Mouse (Mus musculus) heart, adult 9 months (tissue): ENCODE measurements around the gene Pbx2.
A peak's percentile ranks its signal among the peaks of the same experiment; 100 is the strongest.
"Not testable (repeated sequence)": the region's sequence is repeated elsewhere in the genome, so short reads cannot be mapped to it uniquely, and the experiment has no call there.

Experiments
- DNase-seq, 2 experiments: peaks; one replicate each; pipeline ENCODE4 v3.0.0; 2022; ENCODE audit warnings: low spot score in 2 of 2

Gene Pbx2

GRCm38 (mm10) chr17:34591029-34591993, at the start of gene Pbx2:
Pbx2 (plus strand) TSS chr17:34591266.
- DNase-seq, result peak in 1 of 2 experiments; percentile 50

- not testable (repeated sequence) for DNase-seq
These were observed 47.5 kb upstream of the Pbx2 start for GRCm38 (mm10) chr17:34543567-34543966.

GRCm38 (mm10) chr17:34546797-34547196, 44.3 kb upstream of the Pbx2 start:
- DNase-seq, result no peak

GRCm38 (mm10) chr17:34547601-34548000, 43.5 kb upstream of the Pbx2 start:
- no peak for DNase-seq

- no peak for DNase-seq
These were observed 41.9 kb upstream of the Pbx2 start for GRCm38 (mm10) chr17:34549156-34549555.

- DNase-seq, result no peak
These were observed 41.2 kb upstream of the Pbx2 start for GRCm38 (mm10) chr17:34549843-34550242.

GRCm38 (mm10) chr17:34555483-34555882, 35.6 kb upstream of the Pbx2 start:
- DNase-seq, result peak; percentile 69 to 76

GRCm38 (mm10) chr17:34556406-34556805, 34.7 kb upstream of the Pbx2 start:
- DNase-seq, result no peak

- DNase-seq, result no peak
These were observed 33.7 kb upstream of the Pbx2 start for GRCm38 (mm10) chr17:34557411-34557810.

GRCm38 (mm10) chr17:34559116-34559515, 31.9 kb upstream of the Pbx2 start:
- no peak for DNase-seq

GRCm38 (mm10) chr17:34559895-34560294, 31.2 kb upstream of the Pbx2 start:
- DNase-seq, result no peak

GRCm38 (mm10) chr17:34560438-34560837, 30.6 kb upstream of the Pbx2 start:
- no peak for DNase-seq

GRCm38 (mm10) chr17:34561200-34561599, 29.9 kb upstream of the Pbx2 start:
- no peak for DNase-seq

GRCm38 (mm10) chr17:34562595-34562994, 28.5 kb upstream of the Pbx2 start:
- DNase-seq, result no peak

GRCm38 (mm10) chr17:34563354-34563753, 27.7 kb upstream of the Pbx2 start:
- no peak for DNase-seq

GRCm38 (mm10) chr17:34564003-34564421, 27.1 kb upstream of the Pbx2 start, which contains the start of gene Notch4:
Notch4 (plus strand) TSS chr17:34564268.
- DNase-seq, result peak; percentile 69 to 85

GRCm38 (mm10) chr17:34564796-34565195, 26.3 kb upstream of the Pbx2 start:
- DNase-seq, result peak; percentile 67 to 86

- DNase-seq, result no peak
These were observed 23.8 kb upstream of the Pbx2 start for GRCm38 (mm10) chr17:34567311-34567710.

- DNase-seq, result no peak
These were observed 22.6 kb upstream of the Pbx2 start for GRCm38 (mm10) chr17:34568421-34568820.

- no peak for DNase-seq
These were observed 21.1 kb upstream of the Pbx2 start for GRCm38 (mm10) chr17:34569919-34570318.

GRCm38 (mm10) chr17:34571875-34572274, 19.2 kb upstream of the Pbx2 start:
- DNase-seq, result no peak

GRCm38 (mm10) chr17:34572361-34572760, 18.7 kb upstream of the Pbx2 start:
- no peak for DNase-seq

GRCm38 (mm10) chr17:34576577-34576976, 14.5 kb upstream of the Pbx2 start:
- no peak for DNase-seq
